Mouse (Mus musculus) layer of hippocampus, adult 18-20 months (tissue): Measurements from ENCODE around the gene Ubr3. TPM values are rescaled to one million over a fixed set of nuclear protein-coding genes. Genes with fewer than 3 reads are reported as not detected.

Experiments used
- DNase-seq, 2 experiments: peaks; one replicate each; pipeline ENCODE4 v3.0.0; 2022; ENCODE audit warnings: low spot score in 2 of 2
- total RNA-seq, 2 experiments: library from RNA; stranded (reverse); gene quantifications; 2 replicates each; pipeline ENCODE4 v1.2.3; 2021

Gene Ubr3
- total RNA-seq, 2 experiments from 2014 or later: 106 to 118 TPM

DNA sequence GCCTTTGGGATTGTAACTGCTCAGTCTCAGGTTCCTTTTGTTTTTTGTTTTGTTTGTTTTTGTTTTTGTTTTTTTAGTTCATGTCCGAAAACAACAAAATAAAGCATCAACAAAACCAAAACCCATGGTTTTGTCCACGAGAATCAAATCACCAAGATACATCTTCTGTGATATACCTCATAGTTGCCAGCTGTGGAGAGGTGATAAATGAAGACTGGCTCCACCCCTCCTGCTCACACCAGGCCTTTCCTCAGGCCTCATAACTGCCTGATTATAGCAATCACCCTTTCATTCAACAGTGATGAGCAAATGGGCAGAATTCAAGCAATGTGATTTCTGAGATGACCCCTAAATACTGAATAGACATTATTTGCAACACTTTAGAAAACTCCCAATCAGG lies 127.4 kb downstream of the Ubr3 start:
- no peak for DNase-seq

DNA sequence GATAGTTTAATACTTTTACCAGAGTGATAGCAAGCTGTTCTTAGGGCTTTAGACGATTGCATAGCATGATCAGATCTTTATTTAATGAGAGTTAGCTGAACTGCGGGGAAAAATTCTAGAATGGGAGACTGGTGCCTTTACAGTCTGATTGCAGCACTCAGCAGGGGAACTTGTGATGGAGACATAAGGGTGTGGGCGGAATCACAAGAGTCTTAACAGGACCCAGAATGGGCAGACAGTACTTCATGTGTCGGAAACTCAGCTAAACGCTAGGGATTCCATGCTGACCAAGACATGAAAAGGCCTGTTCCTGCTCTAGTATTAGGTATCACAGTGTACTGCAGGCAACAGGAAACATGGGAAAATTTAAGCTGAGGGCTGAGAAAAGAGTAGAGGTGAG lies 128.7 kb downstream of the Ubr3 start:
- peak in 1 of 2 experiments; percentile 58 for DNase-seq

DNA sequence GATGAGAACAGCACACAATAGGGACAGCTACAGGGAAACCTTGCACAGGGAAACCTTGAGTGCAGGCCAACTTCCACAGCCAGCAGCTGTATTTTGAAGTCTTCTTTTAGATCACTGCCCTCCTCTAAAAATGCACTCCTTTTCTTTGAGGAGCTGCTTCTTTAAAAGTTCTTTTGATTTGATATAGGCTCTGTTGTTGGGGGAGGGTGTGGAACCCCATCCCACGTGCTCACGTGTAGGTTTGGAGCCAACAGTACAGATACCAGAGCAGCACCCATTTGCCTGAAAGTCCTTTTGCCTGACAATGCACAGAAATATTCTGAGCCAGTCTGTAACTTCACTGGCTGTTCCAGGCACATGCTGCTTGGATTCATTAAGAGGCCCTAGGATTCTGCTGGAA lies 134.4 kb downstream of the Ubr3 start:
- DNase-seq: no peak

DNA sequence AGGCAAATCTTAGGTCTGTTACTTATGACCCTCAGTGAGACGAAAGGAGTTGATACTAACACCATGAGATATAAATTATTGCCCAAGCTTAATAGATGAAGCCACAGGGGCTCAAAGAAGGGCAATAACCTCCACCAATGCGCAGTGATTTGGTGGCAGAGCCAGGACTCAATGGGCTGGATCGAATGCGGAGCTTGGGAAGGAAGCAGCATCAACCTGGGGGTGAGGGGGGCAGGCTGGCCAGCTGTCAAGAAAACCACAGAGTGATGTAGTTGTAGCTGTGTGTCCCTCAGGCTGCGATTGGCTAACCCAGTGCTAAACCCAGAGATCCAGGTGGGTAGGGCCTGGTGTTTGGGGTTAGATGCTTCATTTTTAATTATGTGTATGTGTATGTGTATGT lies 137.8 kb downstream of the Ubr3 start:
- no peak for DNase-seq

DNA sequence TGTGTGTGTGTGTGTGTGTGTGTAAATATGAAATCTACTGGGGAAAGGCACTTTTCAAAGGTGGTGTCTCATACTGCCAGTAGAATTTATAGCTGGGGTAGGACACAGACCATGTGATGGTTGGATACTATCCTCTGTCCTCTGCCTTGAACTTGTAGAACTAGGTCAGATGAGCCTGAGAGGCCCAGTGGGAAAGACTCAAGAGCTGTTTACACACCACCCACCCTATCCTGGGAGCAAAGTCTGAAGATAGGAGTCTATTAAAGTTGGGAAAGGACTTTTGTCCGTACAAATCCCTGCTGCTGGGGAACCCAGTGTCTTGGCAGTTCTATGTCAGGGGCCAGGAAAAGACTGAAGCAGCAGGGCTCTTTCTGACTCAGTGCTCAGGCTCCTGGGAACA lies 138.3 kb downstream of the Ubr3 start:
- no peak for DNase-seq

DNA sequence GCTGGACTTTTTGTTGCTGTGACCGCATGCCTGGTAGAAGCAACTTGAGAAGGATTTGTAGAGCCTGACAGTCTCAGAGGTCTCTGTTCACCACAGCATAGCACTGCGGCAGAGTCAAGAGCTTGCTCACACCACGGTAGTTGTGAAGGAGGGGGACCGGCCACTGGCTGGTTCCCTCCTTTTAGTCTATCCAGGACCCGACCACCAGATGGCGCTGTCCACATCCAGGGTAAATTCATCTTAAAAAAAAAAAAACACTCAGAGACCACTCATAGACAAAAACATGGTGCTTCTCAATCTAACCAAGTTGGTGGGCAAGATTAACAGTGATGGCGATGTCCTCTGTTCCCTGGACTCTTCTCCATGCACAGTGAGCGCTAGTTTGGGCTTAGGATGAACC lies 140.2 kb downstream of the Ubr3 start:
- no peak for DNase-seq

DNA sequence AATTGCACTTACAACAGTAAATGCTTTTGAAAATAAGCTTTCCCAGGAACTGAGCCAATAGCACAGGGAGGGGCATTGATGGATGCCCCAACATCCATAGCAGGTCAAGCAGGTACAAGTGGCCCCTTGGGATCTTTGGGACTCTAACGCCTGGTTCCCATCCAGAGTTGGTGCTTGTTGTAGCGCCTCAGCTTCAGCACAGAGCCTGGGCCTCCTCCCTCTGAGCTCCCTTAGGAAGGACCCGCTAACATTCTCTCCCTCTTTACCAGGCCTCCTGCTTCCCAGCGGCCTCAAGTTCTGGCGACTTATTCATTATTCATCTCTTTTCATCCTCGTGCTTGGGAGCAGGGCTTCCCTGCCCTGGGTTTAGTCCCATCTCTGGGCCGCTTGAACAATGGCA lies 141.7 kb downstream of the Ubr3 start, which contains the start of gene Myo3b:
Gene Myo3b (plus strand): TSS at position 375 of the 400 bp plus-strand sequence.
- no peak for DNase-seq

DNA sequence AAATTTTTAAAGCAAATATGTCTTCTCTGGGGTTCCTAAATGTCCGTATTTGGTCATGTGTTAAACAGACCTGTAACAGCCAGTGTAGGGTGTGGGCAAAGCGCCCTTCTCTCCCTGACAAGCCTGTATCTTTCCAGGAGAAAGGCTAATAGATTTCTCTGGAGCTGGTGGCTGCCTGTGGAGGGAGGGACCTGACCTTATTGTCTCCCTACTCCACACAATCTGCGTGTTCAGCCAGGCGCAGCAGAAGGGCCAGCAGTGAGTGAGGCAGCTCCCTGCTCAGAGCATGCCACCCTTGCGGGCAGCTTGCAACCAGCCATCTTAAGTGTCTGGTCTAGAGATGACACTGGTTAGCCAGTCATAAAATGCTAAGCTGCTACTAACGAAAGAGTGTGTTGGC lies 147.4 kb downstream of the Ubr3 start:
- no peak for DNase-seq

DNA sequence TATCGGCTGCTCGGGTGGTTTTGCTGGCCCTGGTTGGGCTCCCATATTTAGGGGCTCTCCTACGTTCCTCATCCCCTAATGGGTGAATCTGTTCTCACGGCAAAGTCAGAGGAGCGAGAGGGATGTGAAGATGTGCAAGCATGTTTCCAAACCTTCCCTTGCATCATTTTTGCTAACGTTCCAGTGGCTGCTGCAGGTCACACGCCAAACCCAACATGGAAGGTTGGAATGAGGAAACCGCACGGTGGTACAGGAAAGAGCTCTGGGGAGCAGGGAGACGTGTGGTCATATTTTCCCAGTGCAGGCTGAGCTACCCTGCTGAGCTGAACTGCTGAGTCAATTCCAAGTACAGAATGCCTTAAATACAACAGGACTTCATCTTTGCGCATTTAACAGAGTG lies 150.8 kb downstream of the Ubr3 start:
- DNase-seq: no peak

DNA sequence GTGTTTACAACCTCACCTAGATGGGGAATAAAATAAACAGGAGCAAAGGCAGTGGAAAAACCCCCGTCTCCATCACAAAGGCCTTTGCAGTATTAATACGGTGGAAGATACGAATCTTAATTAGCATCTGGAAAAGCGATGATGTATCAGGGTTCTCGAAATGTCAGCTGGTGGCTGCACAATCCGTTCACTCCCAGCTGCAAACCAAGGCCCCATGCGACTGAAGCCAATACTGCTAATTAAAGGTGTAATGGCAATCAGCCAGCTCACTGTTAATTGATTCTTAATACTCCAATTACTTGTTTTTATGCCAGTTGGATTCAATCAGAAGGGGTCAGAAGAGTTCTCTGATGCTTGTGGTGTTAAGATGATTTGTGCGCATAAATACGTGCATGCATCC lies 156.8 kb downstream of the Ubr3 start:
- DNase-seq: no peak

DNA sequence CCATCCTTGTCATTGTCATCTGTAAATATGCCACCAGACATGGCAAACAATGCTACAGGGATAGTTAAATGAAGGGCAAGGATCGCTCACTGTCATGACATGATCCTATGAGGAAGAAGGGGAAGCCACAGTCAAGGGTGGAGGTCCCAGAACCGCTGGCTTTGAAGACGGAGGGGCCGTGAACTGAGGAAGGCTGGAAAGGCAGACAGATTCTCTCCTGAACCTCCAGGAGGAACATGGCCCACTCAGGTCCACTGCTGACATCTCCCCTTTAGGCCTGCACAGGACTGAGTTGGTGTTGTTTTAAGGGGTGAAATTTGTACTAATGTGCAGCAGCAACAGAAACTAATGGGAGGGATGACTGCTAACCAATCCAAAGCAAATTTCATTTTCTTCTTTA lies 161.2 kb downstream of the Ubr3 start:
- no peak for DNase-seq

DNA sequence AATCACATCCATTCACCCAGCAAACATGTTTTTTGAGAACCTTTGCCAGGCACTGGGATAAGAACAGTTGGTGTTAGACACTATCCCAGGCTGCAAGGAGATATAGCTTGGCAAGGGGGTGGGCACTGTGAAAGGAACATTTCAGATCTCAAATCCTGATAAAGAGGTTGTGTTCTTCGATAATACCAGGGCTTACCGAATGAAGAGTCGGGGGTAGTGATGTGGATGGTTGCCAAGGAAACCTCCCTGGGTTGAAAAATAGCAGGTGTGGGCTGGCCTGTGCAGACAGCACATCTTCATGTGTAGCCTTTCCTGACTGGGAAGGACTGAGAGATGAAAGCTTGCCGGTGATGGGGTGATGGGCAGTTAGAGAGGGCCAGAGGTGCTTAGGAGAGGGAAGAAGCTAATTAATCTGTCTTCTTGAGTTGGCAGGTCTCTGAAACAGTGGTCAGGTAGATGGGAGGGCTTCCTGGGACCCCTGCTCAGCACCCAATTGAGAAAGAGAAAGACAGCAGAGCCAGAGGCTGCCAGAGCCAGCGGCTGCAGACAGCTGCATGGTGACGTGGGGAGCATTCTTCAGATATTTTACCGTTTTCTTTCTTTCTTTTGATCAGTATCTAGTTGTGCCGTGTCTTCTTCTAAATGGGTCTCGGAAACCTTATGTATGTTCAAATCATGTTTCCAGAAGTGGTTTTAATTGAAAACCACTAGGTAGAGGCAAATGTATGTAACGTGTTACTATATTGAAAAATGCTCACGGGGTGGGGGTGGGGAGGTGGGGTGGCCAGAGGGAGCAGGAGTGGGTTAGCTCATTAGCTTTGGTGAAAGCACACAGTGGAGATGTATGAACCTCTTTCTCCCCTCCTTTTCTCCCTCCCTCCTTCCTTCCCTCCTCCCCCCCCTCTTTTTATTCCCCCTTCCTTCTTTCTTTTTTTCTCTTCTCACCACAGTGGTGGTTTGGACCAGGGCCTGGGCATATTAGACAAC lies 163.6 kb downstream of the Ubr3 start:
- peak in 1 of 2 experiments; percentile 40 for DNase-seq

DNA sequence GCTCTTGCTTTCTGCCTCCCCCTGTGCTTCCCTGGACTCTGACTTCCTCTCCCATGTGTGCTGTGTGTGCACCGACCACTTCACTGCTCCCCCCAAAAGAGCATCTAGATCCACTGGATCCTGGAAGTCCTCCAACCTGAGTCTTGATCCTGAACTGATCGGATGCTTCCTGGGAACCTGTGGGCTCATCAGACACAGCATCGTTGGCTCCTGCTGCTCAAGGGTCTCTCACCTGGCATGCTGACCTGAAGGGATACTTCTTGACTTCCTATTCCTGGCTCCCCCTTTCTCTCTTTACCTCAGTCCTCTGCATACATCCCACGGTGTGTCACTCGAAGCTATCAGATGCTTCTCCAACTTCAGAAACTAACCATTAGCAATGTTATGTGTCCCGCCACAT lies 168.1 kb downstream of the Ubr3 start:
- no peak for DNase-seq

DNA sequence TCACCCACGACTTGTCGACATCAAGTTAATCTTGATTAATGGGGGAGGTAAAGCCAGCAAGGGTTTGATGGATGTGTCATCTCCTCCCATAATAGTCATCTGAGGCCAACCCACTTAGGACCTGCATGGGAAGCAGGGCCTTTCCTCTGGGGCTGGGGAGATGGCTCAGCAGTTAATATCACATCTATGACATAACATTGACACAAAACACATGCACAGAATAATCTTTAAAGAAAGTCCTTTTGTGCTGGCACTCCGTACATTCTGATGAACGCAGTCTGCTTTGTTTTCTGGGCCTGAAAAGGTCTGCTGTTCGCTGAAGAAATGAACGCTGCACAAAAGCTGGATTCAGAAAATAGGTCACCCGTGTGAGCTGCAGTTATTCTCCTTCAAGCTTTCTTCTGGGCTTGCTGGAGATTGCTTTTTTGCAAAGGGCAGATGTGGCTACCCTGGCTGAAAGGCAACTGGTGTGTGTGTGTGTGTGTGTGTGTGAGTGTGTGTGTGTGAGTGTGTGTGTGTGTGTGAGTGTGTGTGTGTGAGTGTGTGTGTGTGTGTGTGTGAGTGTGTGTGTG lies 168.8 kb downstream of the Ubr3 start:
- no peak for DNase-seq

DNA sequence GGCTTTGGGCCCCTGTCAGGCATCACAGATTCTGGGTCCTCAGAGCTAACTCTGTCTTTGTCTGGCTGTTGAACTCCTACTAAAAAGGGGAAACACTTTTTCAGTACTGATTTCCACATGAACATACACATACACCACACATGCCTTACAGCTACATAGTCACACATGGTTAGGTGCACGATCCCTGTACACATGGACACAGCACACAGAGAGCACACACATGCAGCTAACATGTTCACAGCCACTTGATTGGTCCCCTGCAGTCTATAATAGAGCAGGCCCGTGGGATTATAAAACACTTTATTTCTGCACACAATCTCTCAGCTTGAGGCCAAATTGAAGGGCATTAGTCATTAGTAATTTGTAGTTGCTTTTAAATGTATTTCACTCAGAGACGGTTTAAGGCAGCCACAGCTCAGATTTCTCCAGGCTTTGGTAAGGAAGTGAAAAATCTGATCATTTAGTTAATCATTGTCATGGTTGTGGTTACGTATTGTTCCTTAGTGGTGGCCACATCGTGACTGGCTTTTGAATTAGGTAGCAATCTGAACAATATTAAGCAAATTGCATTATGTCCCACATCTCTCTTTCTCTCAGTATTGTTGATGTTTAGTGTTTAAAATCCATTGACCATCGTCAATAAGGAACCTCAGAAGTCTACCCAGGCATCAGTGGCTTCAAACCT lies 169.4 kb downstream of the Ubr3 start:
- DNase-seq: no peak

DNA sequence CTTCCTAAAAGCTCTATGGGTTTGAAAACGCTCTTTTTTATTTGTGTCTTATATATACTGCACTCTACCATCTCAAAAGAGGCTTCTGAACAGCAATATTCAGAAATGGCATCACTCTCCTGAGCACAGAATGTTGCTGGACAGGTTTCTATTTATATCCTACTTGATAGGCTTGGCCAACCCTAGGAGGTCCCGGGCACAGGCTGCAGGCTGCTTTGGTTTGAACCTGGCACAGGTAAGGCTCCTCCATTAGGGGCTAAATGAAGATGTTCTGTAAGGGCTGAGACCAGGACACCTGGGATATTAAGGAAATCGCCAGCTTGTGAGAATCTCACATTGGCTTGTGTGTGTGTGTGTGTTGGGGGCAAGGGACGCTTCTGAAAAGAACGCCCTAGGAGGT lies 172.8 kb downstream of the Ubr3 start:
- no peak for DNase-seq

Other genes starting within 250 kb of the Ubr3 start
- under 1 TPM; 0.25 to 0.47 TPM for gene Klhl41, start 227.1 kb upstream of the Ubr3 start, total RNA-seq
- 10 to 100 TPM; 16.9 to 17.3 TPM for gene Fastkd1, start 183.7 kb upstream of the Ubr3 start, total RNA-seq
- 10 to 100 TPM; 66.3 to 66.9 TPM for gene Ppig, start 174.7 kb upstream of the Ubr3 start, total RNA-seq
- gene Ccdc173, start 107.7 kb upstream of the Ubr3 start, total RNA-seq: 1 to 10 TPM; 2.2 to 2.7 TPM
- gene Phospho2, start 107.6 kb upstream of the Ubr3 start, total RNA-seq: 10 to 100 TPM; 23.9 to 24.3 TPM
- gene Klhl23, start 75.3 kb upstream of the Ubr3 start, total RNA-seq: 10 to 100 TPM; 37.7 to 40.9 TPM
- gene Ssb, start 35.7 kb upstream of the Ubr3 start, total RNA-seq: 100 to 1,000 TPM; 119 to 132 TPM
- 10 to 100 TPM; 13.8 to 14.8 TPM for gene Mettl5, start 11.6 kb upstream of the Ubr3 start, total RNA-seq
- under 1 TPM; 0.64 to 0.94 TPM for gene Myo3b, start 141.9 kb downstream of the Ubr3 start, total RNA-seq